Mouse (Mus musculus) cortical plate, adult 2 months (tissue): ENCODE results near the gene Kcnk18.

Source experiments
- CTCF ChIP-seq: fragments of 200-500 bp; IDR thresholded peaks from 2 replicates; pipeline ENCODE4 v1.5.1; 2011; ENCODE audit warnings: mild to moderate bottlenecking, control low read depth, low read length; ENCODE audit not compliant: insufficient read depth; ENCODE audit errors: extremely low read depth
- POLR2A ChIP-seq: fragments of 200-500 bp; IDR thresholded peaks from 2 replicates; pipeline ENCODE4 v1.6.1; 2011; ENCODE audit warnings: mild to moderate bottlenecking, low read length, control low read depth; ENCODE audit not compliant: insufficient read depth; ENCODE audit errors: extremely low read depth

DNA sequence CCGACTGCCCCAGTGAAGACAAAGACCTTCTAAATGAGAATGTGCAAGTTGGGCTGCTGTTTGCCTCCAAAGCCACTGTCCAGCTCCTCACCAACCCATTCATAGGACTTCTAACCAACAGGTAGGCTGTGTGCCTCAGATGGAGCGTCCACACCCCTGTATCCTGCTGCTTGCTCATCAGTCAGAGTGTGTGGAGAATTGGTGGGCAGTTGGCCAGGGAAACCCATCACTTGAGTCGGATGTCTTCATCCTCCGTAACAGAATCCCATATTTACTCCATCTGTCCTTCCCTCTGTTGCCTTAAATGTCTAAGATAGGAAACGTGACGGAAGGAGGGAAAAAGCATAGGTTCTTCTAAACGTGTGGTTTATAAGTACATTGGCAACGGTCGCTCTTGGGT is 44.2 kb downstream of the Kcnk18 start:
- TF ChIP-seq CTCF (no peak), POLR2A (no peak)
